Mouse (Mus musculus) heart, embryonic 15.5 days (tissue): ENCODE results near the gene Col4a2. TPM values are rescaled to one million over a fixed set of nuclear protein-coding genes. Genes with fewer than 3 reads are reported as not detected.
A peak's percentile ranks its signal among the peaks of the same experiment; 100 is the strongest.
"Not testable (repeated sequence)": the region's sequence is repeated elsewhere in the genome, so short reads cannot be mapped to it uniquely, and the experiment has no call there.

Experiments used
- ATAC-seq: fragments of 200-750 bp; cut with Nextera tagmentation; replicated peaks from 2 replicates; pipeline ENCODE4 v1.8.0; 2017; ENCODE audit warnings: low read depth, moderate TSS enrichment; ENCODE audit not compliant: insufficient number of reproducible peaks, insufficient read depth, low FRiP score
- H3K27ac ChIP-seq: fragments of 300-500 bp; sonication (generic); 2 replicates; pipeline ENCODE4 v1.5.1; 2015; ENCODE audit warnings: mild to moderate bottlenecking, inconsistent platforms
- H3K27me3 ChIP-seq: fragments of 300-500 bp; sonication (generic); 2 replicates; pipeline ENCODE4 v1.6.1; 2015; ENCODE audit warnings: inconsistent platforms
- H3K36me3 ChIP-seq: fragments of 300-500 bp; sonication (generic); 2 replicates; pipeline ENCODE4 v1.6.1; 2015; ENCODE audit warnings: mild to moderate bottlenecking, inconsistent platforms
- H3K4me1 ChIP-seq: fragments of 300-500 bp; sonication (generic); replicated peaks from 2 replicates; pipeline ENCODE4 v1.6.1; 2015; ENCODE audit warnings: inconsistent platforms
- H3K4me2 ChIP-seq: fragments of 300-500 bp; sonication (generic); 2 replicates; pipeline ENCODE4 v1.6.1; 2015; ENCODE audit warnings: inconsistent platforms, mild to moderate bottlenecking, moderate library complexity
- H3K4me3 ChIP-seq: fragments of 300-500 bp; sonication (generic); 2 replicates; pipeline ENCODE4 v1.5.1; 2015; ENCODE audit warnings: mild to moderate bottlenecking, inconsistent platforms
- H3K9ac ChIP-seq: fragments of 300-500 bp; sonication (generic); 2 replicates; pipeline ENCODE4 v1.6.1; 2015; ENCODE audit warnings: mild to moderate bottlenecking, inconsistent platforms
- H3K9me3 ChIP-seq: fragments of 300-500 bp; sonication (generic); replicated peaks from 2 replicates; pipeline ENCODE4 v1.6.1; 2016; ENCODE audit warnings: inconsistent platforms
- WGBS: fragments of 180-500 bp; shearing (Covaris S2); methylation state at CpG from one replicate; pipeline ENCODE4 v1.1.7; 2015; ENCODE audit warnings: mixed read lengths; 5-methylcytosine and 5-hydroxymethylcytosine counted together
- polyA plus RNA-seq: library from polyadenylated mRNA; unstranded; fragments of >200 nt; fragmentation: Nextera tagmentation; extraction: Ambion mirVana; gene quantifications from 2 replicates; pipeline ENCODE4 v1.2.1, GENCODE M21; 2015

Gene Col4a2
- polyA plus RNA-seq, 1 experiment from 2014 or later: 89.8 TPM

- H3K9me3 ChIP-seq: no peaks in the 10 kb centered on the region
- 72% methylated on average over 12 of the region's 12 CpGs for WGBS
- peaks cover 42% of the 10 kb centered on the region for H3K4me1 ChIP-seq
- H3K4me2 ChIP-seq: no peak overlapping the region
- H3K36me3 ChIP-seq: peaks cover 12% of the 10 kb centered on the region; the same call in 1 of the 2 replicates
- peak overlapping the region; percentile 43; the same call in 1 of the 2 replicates for H3K27ac ChIP-seq
- no peak for ATAC-seq
- H3K4me3 ChIP-seq: no peak overlapping the region
- H3K27me3 ChIP-seq: no peaks in the 10 kb centered on the region
- H3K9ac ChIP-seq: no peak overlapping the region
Measured at GRCm38 (mm10) chr8:11463889-11464706, 151.5 kb downstream of the Col4a2 start.

GRCm38 (mm10) chr8:11464707-11464964 is 152.0 kb downstream of the Col4a2 start:
- no peak for ATAC-seq
- WGBS: 71% methylated on average over 3 of the region's 3 CpGs

GRCm38 (mm10) chr8:11465619-11466018 is 153.0 kb downstream of the Col4a2 start:
- Histone ChIP-seq H3K4me1 (peaks cover 43% of the 10 kb centered on the region), H3K4me2 (no peak overlapping the region), H3K4me3 (no peak overlapping the region), H3K27me3 (no peaks in the 10 kb centered on the region), H3K36me3 (peaks cover 12% of the 10 kb centered on the region; the same call in 1 of the 2 replicates), H3K27ac (no peak overlapping the region), H3K9me3 (no peaks in the 10 kb centered on the region), H3K9ac (no peak overlapping the region)
- ATAC-seq: no peak
- WGBS: 85% methylated on average over 4 of the region's 4 CpGs

More at GRCm38 (mm10) chr8:11464707-11464964, 152.0 kb downstream of the Col4a2 start:
- H3K36me3 ChIP-seq: peaks cover 12% of the 10 kb centered on the region; the same call in 1 of the 2 replicates
- H3K4me1 ChIP-seq: peaks cover 43% of the 10 kb centered on the region
- no peak overlapping the region for H3K4me3 ChIP-seq
- no peaks in the 10 kb centered on the region for H3K27me3 ChIP-seq
- H3K4me2 ChIP-seq: no peak overlapping the region
- H3K9ac ChIP-seq: no peak overlapping the region
- no peaks in the 10 kb centered on the region for H3K9me3 ChIP-seq
- no peak overlapping the region for H3K27ac ChIP-seq

- not testable (repeated sequence) for H3K4me3 ChIP-seq, ATAC-seq, H3K9me3 ChIP-seq, H3K27ac ChIP-seq, H3K4me2 ChIP-seq, H3K9ac ChIP-seq, H3K27me3 ChIP-seq
- 86% methylated on average over 5 of the region's 5 CpGs for WGBS
- H3K36me3 ChIP-seq: peaks cover 12% of the 10 kb centered on the region; the same call in 1 of the 2 replicates
- H3K4me1 ChIP-seq: peaks cover 42% of the 10 kb centered on the region
Measured at GRCm38 (mm10) chr8:11466528-11466927, 153.9 kb downstream of the Col4a2 start.

GRCm38 (mm10) chr8:11469095-11469494 is 156.5 kb downstream of the Col4a2 start:
- H3K9ac ChIP-seq: no peak overlapping the region
- 12% methylated on average over 3 of the region's 3 CpGs for WGBS
- H3K27me3 ChIP-seq: no peaks in the 10 kb centered on the region
- no peak overlapping the region for H3K4me2 ChIP-seq
- H3K36me3 ChIP-seq: peaks cover 12% of the 10 kb centered on the region; the same call in 1 of the 2 replicates
- peaks cover 41% of the 10 kb centered on the region for H3K4me1 ChIP-seq
- H3K4me3 ChIP-seq: no peak overlapping the region
- ATAC-seq: no peak
- H3K27ac ChIP-seq: no peak overlapping the region
- no peaks in the 10 kb centered on the region for H3K9me3 ChIP-seq

GRCm38 (mm10) chr8:11470694-11471093 is 158.1 kb downstream of the Col4a2 start:
- Histone ChIP-seq H3K27ac (0 out of 2 replicates have a peak overlapping the region, but pooled peaks have one; percentile 13), H3K9me3 (no peaks in the 10 kb centered on the region), H3K4me3 (no peak overlapping the region), H3K9ac (no peak overlapping the region), H3K4me1 (peaks cover 42% of the 10 kb centered on the region), H3K36me3 (peaks cover 12% of the 10 kb centered on the region; the same call in 1 of the 2 replicates), H3K27me3 (no peaks in the 10 kb centered on the region), H3K4me2 (no peak overlapping the region)
- ATAC-seq: no peak
- WGBS: 80% methylated on average over 7 of the region's 7 CpGs

GRCm38 (mm10) chr8:11471309-11471708 is 158.7 kb downstream of the Col4a2 start:
- no peak overlapping the region for H3K4me2 ChIP-seq
- peaks cover 48% of the 10 kb centered on the region for H3K4me1 ChIP-seq
- 0 out of 2 replicates have a peak overlapping the region, but pooled peaks have one; percentile 13 for H3K27ac ChIP-seq
- no peak for ATAC-seq
- H3K4me3 ChIP-seq: no peak overlapping the region
- 56% methylated on average over 8 of the region's 8 CpGs for WGBS
- 0 out of 2 replicates have a peak, but pooled peaks cover 3% of the 10 kb centered on the region for H3K27me3 ChIP-seq
- no peaks in the 10 kb centered on the region for H3K9me3 ChIP-seq
- H3K36me3 ChIP-seq: peaks cover 12% of the 10 kb centered on the region; the same call in 1 of the 2 replicates
- no peak overlapping the region for H3K9ac ChIP-seq

- no peak; the same call in 1 of the 2 replicates for ATAC-seq
- peak overlapping the region; percentile 92 for H3K4me2 ChIP-seq
Measured at GRCm38 (mm10) chr8:11473072-11473471, 160.5 kb downstream of the Col4a2 start.

GRCm38 (mm10) chr8:11475397-11475796 is 162.8 kb downstream of the Col4a2 start:
- ATAC-seq: no peak
- peak overlapping the region; percentile 92 for H3K4me2 ChIP-seq
- peak overlapping the region; percentile 32; the same call in 1 of the 2 replicates for H3K9ac ChIP-seq

More at GRCm38 (mm10) chr8:11473072-11473471, 160.5 kb downstream of the Col4a2 start:
- H3K27me3 ChIP-seq: 0 out of 2 replicates have a peak, but pooled peaks cover 3% of the 10 kb centered on the region
- H3K36me3 ChIP-seq: 0 out of 2 replicates have a peak, but pooled peaks cover 3% of the 10 kb centered on the region
- WGBS: 18% methylated on average over 4 of the region's 4 CpGs
- H3K27ac ChIP-seq: peak overlapping the region; percentile 93
- H3K4me3 ChIP-seq: 0 out of 2 replicates have a peak overlapping the region, but pooled peaks have one; percentile 4
- H3K9ac ChIP-seq: peak overlapping the region; percentile 36
- H3K9me3 ChIP-seq: no peaks in the 10 kb centered on the region
- H3K4me1 ChIP-seq: peaks cover 57% of the 10 kb centered on the region

GRCm38 (mm10) chr8:11475876-11476275 is 163.3 kb downstream of the Col4a2 start:
- Histone ChIP-seq H3K36me3 (no peaks in the 10 kb centered on the region), H3K27ac (peak overlapping the region; percentile 93), H3K4me3 (peak overlapping the region; percentile 72), H3K4me2 (peak overlapping the region; percentile 92), H3K9ac (peak overlapping the region; percentile 54; the same call in 1 of the 2 replicates), H3K9me3 (no peaks in the 10 kb centered on the region), H3K4me1 (peaks cover 64% of the 10 kb centered on the region), H3K27me3 (peaks cover 6% of the 10 kb centered on the region; the same call in 1 of the 2 replicates)
- 15% methylated on average over 2 of the region's 2 CpGs for WGBS
- ATAC-seq: no peak

More at GRCm38 (mm10) chr8:11475397-11475796, 162.8 kb downstream of the Col4a2 start:
- Histone ChIP-seq H3K36me3 (no peaks in the 10 kb centered on the region), H3K4me3 (peak overlapping the region; percentile 72), H3K27ac (peak overlapping the region; percentile 93), H3K4me1 (peaks cover 65% of the 10 kb centered on the region), H3K27me3 (peaks cover 6% of the 10 kb centered on the region; the same call in 1 of the 2 replicates), H3K9me3 (no peaks in the 10 kb centered on the region)
- 13% methylated on average over 9 of the region's 10 CpGs for WGBS

GRCm38 (mm10) chr8:11476338-11477177 is 164.0 kb downstream of the Col4a2 start:
- ATAC-seq: 0 out of 2 replicates have a peak, but pooled peaks have one; percentile 23
- H3K4me1 ChIP-seq: peaks cover 58% of the 10 kb centered on the region
- no peaks in the 10 kb centered on the region for H3K9me3 ChIP-seq
- peaks cover 6% of the 10 kb centered on the region for H3K27me3 ChIP-seq
- WGBS: 10% methylated on average over 24 of the region's 24 CpGs
- no peaks in the 10 kb centered on the region for H3K36me3 ChIP-seq
- H3K27ac ChIP-seq: peak overlapping the region; percentile 93
- peak overlapping the region; percentile 72 for H3K4me3 ChIP-seq
- peak overlapping the region; percentile 92 for H3K4me2 ChIP-seq
- H3K9ac ChIP-seq: peak overlapping the region; percentile 54
